Mouse (Mus musculus): ENCODE results near the gene Wasf2. TPM values are rescaled to one million over a fixed set of nuclear protein-coding genes. Genes with fewer than 3 reads are reported as not detected.

Gene Wasf2
- polyA plus RNA-seq, 1 experiment from 2014 or later = 42.7 TPM

GRCm38 (mm10) chr4:133130890-133131741 is 811 bp downstream of the Wasf2 start:
- H3K4me3 ChIP-seq (ENCODE audit: low read depth, low read length) = peak overlapping the region; percentile 95
- H3K4me1 ChIP-seq (ENCODE audit: control insufficient read depth, low read depth, low read length) = peaks cover 20% of the 10 kb centered on the region
- no peak for ATAC-seq (ENCODE audit: low read depth)
- H3K27me3 ChIP-seq (ENCODE audit: control insufficient read depth, insufficient read depth, low read depth, low read length) = no peaks in the 10 kb centered on the region
- H3K27ac ChIP-seq (ENCODE audit: low read length) = peak overlapping the region; percentile 89
- H3K9me3 ChIP-seq (replicated peaks; ENCODE audit: control insufficient read depth, low read length) = no peaks in the 10 kb centered on the region
- H3K36me3 ChIP-seq (ENCODE audit: control insufficient read depth, insufficient read depth) = 0 out of 2 replicates have a peak, but pooled peaks cover 4% of the 10 kb centered on the region
- peak overlapping the region; percentile 93 for H3K9ac ChIP-seq (ENCODE audit: low read depth, low read length)
- WGBS (ENCODE audit: insufficient replicate concordance) = 0% methylated on average over 17 of the region's 17 CpGs
- H3K4me2 ChIP-seq (ENCODE audit: low read depth, low read length) = peak overlapping the region; percentile 77

- WGBS (ENCODE audit: insufficient replicate concordance) = 7% methylated on average over 6 of the region's 6 CpGs
- no peak for ATAC-seq (ENCODE audit: low read depth)
- Histone ChIP-seq H3K27ac (ENCODE audit: low read length) (peak overlapping the region; percentile 89), H3K27me3 (ENCODE audit: control insufficient read depth, insufficient read depth, low read depth, low read length) (no peaks in the 10 kb centered on the region), H3K9ac (ENCODE audit: low read depth, low read length) (peak overlapping the region; percentile 93), H3K4me1 (ENCODE audit: control insufficient read depth, low read depth, low read length) (peaks cover 20% of the 10 kb centered on the region), H3K36me3 (ENCODE audit: control insufficient read depth, insufficient read depth) (0 out of 2 replicates have a peak, but pooled peaks cover 4% of the 10 kb centered on the region), H3K4me2 (ENCODE audit: low read depth, low read length) (peak overlapping the region; percentile 77), H3K4me3 (ENCODE audit: low read depth, low read length) (peak overlapping the region; percentile 95), H3K9me3 (replicated peaks; ENCODE audit: control insufficient read depth, low read length) (no peaks in the 10 kb centered on the region)
These were observed 1.7 kb downstream of the Wasf2 start for GRCm38 (mm10) chr4:133132027-133132426.

- no peak overlapping the region for H3K9ac ChIP-seq (ENCODE audit: low read depth, low read length)
These were observed 6.6 kb downstream of the Wasf2 start for GRCm38 (mm10) chr4:133136946-133137345.

GRCm38 (mm10) chr4:133138971-133139370 is 8.7 kb downstream of the Wasf2 start:
- H3K4me1 ChIP-seq (ENCODE audit: control insufficient read depth, low read depth, low read length) = peaks cover 3% of the 10 kb centered on the region; the same call in 1 of the 2 replicates
- H3K9ac ChIP-seq (ENCODE audit: low read depth, low read length) = no peak overlapping the region
- no peaks in the 10 kb centered on the region for H3K27me3 ChIP-seq (ENCODE audit: control insufficient read depth, insufficient read depth, low read depth, low read length)
- 25% methylated on average over 4 of the region's 4 CpGs for WGBS (ENCODE audit: insufficient replicate concordance)
- H3K27ac ChIP-seq (ENCODE audit: low read length) = no peak overlapping the region
- H3K4me2 ChIP-seq (ENCODE audit: low read depth, low read length) = no peak overlapping the region
- no peaks in the 10 kb centered on the region for H3K9me3 ChIP-seq (replicated peaks; ENCODE audit: control insufficient read depth, low read length)
- no peak overlapping the region for H3K4me3 ChIP-seq (ENCODE audit: low read depth, low read length)
- ATAC-seq (ENCODE audit: low read depth) = no peak
- H3K36me3 ChIP-seq (ENCODE audit: control insufficient read depth, insufficient read depth) = peaks cover 6% of the 10 kb centered on the region; the same call in 1 of the 2 replicates

More at GRCm38 (mm10) chr4:133136946-133137345, 6.6 kb downstream of the Wasf2 start:
- 50% methylated on average over 1 of the region's 1 CpGs for WGBS (ENCODE audit: insufficient replicate concordance)
- H3K9me3 ChIP-seq (replicated peaks; ENCODE audit: control insufficient read depth, low read length) = no peaks in the 10 kb centered on the region
- no peak overlapping the region for H3K27ac ChIP-seq (ENCODE audit: low read length)
- no peak for ATAC-seq (ENCODE audit: low read depth)
- no peak overlapping the region for H3K4me2 ChIP-seq (ENCODE audit: low read depth, low read length)
- peaks cover 6% of the 10 kb centered on the region for H3K4me1 ChIP-seq (ENCODE audit: control insufficient read depth, low read depth, low read length)
- no peaks in the 10 kb centered on the region for H3K27me3 ChIP-seq (ENCODE audit: control insufficient read depth, insufficient read depth, low read depth, low read length)
- no peak overlapping the region for H3K4me3 ChIP-seq (ENCODE audit: low read depth, low read length)
- H3K36me3 ChIP-seq (ENCODE audit: control insufficient read depth, insufficient read depth) = peaks cover 6% of the 10 kb centered on the region; the same call in 1 of the 2 replicates

- H3K27me3 ChIP-seq (ENCODE audit: control insufficient read depth, insufficient read depth, low read depth, low read length) = no peaks in the 10 kb centered on the region
- peaks cover 11% of the 10 kb centered on the region for H3K4me1 ChIP-seq (ENCODE audit: control insufficient read depth, low read depth, low read length)
- H3K4me2 ChIP-seq (ENCODE audit: low read depth, low read length) = no peak overlapping the region
- no peak overlapping the region for H3K9ac ChIP-seq (ENCODE audit: low read depth, low read length)
- no peaks in the 10 kb centered on the region for H3K36me3 ChIP-seq (ENCODE audit: control insufficient read depth, insufficient read depth)
- H3K9me3 ChIP-seq (replicated peaks; ENCODE audit: control insufficient read depth, low read length) = no peaks in the 10 kb centered on the region
- no peak overlapping the region for H3K4me3 ChIP-seq (ENCODE audit: low read depth, low read length)
- H3K27ac ChIP-seq (ENCODE audit: low read length) = no peak overlapping the region
- WGBS (ENCODE audit: insufficient replicate concordance) = 74% methylated on average over 5 of the region's 5 CpGs
- ATAC-seq (ENCODE audit: low read depth) = no peak
These were observed 24.7 kb downstream of the Wasf2 start for GRCm38 (mm10) chr4:133155006-133155405.

GRCm38 (mm10) chr4:133155726-133156125 is 25.4 kb downstream of the Wasf2 start:
- no peak overlapping the region for H3K9ac ChIP-seq (ENCODE audit: low read depth, low read length)
- H3K36me3 ChIP-seq (ENCODE audit: control insufficient read depth, insufficient read depth) = no peaks in the 10 kb centered on the region
- H3K4me2 ChIP-seq (ENCODE audit: low read depth, low read length) = no peak overlapping the region
- H3K27me3 ChIP-seq (ENCODE audit: control insufficient read depth, insufficient read depth, low read depth, low read length) = no peaks in the 10 kb centered on the region
- H3K4me3 ChIP-seq (ENCODE audit: low read depth, low read length) = no peak overlapping the region
- H3K27ac ChIP-seq (ENCODE audit: low read length) = no peak overlapping the region
- peaks cover 11% of the 10 kb centered on the region for H3K4me1 ChIP-seq (ENCODE audit: control insufficient read depth, low read depth, low read length)
- no peak for ATAC-seq (ENCODE audit: low read depth)
- no peaks in the 10 kb centered on the region for H3K9me3 ChIP-seq (replicated peaks; ENCODE audit: control insufficient read depth, low read length)
- 68% methylated on average over 6 of the region's 6 CpGs for WGBS (ENCODE audit: insufficient replicate concordance)

- H3K36me3 ChIP-seq (ENCODE audit: control insufficient read depth, insufficient read depth) = no peaks in the 10 kb centered on the region
- H3K27me3 ChIP-seq (ENCODE audit: control insufficient read depth, insufficient read depth, low read depth, low read length) = no peaks in the 10 kb centered on the region
- H3K4me3 ChIP-seq (ENCODE audit: low read depth, low read length) = no peak overlapping the region
- 63% methylated on average over 4 of the region's 4 CpGs for WGBS (ENCODE audit: insufficient replicate concordance)
- no peak overlapping the region for H3K9ac ChIP-seq (ENCODE audit: low read depth, low read length)
- H3K4me2 ChIP-seq (ENCODE audit: low read depth, low read length) = no peak overlapping the region
- peaks cover 11% of the 10 kb centered on the region for H3K4me1 ChIP-seq (ENCODE audit: control insufficient read depth, low read depth, low read length)
- no peak for ATAC-seq (ENCODE audit: low read depth)
- H3K27ac ChIP-seq (ENCODE audit: low read length) = no peak overlapping the region
- H3K9me3 ChIP-seq (replicated peaks; ENCODE audit: control insufficient read depth, low read length) = no peaks in the 10 kb centered on the region
These were observed 26.1 kb downstream of the Wasf2 start for GRCm38 (mm10) chr4:133156422-133156821.

- H3K27ac ChIP-seq (ENCODE audit: low read length) = no peak overlapping the region
- ATAC-seq (ENCODE audit: low read depth) = no peak
- no peaks in the 10 kb centered on the region for H3K27me3 ChIP-seq (ENCODE audit: control insufficient read depth, insufficient read depth, low read depth, low read length)
- no peak overlapping the region for H3K4me2 ChIP-seq (ENCODE audit: low read depth, low read length)
- no peak overlapping the region for H3K4me3 ChIP-seq (ENCODE audit: low read depth, low read length)
- H3K9ac ChIP-seq (ENCODE audit: low read depth, low read length) = no peak overlapping the region
- WGBS (ENCODE audit: insufficient replicate concordance) = 72% methylated on average over 10 of the region's 10 CpGs
- peaks cover 11% of the 10 kb centered on the region for H3K4me1 ChIP-seq (ENCODE audit: control insufficient read depth, low read depth, low read length)
- no peaks in the 10 kb centered on the region for H3K9me3 ChIP-seq (replicated peaks; ENCODE audit: control insufficient read depth, low read length)
- H3K36me3 ChIP-seq (ENCODE audit: control insufficient read depth, insufficient read depth) = no peaks in the 10 kb centered on the region
These were observed 26.5 kb downstream of the Wasf2 start for GRCm38 (mm10) chr4:133156831-133157230.

- H3K4me3 ChIP-seq (ENCODE audit: low read depth, low read length) = no peak overlapping the region
- no peak overlapping the region for H3K4me2 ChIP-seq (ENCODE audit: low read depth, low read length)
- H3K27ac ChIP-seq (ENCODE audit: low read length) = 0 out of 2 replicates have a peak overlapping the region, but pooled peaks have one; percentile 27
- WGBS (ENCODE audit: insufficient replicate concordance) = 46% methylated on average over 6 of the region's 6 CpGs
- H3K36me3 ChIP-seq (ENCODE audit: control insufficient read depth, insufficient read depth) = no peaks in the 10 kb centered on the region
- H3K4me1 ChIP-seq (ENCODE audit: control insufficient read depth, low read depth, low read length) = peaks cover 8% of the 10 kb centered on the region
- no peak overlapping the region for H3K9ac ChIP-seq (ENCODE audit: low read depth, low read length)
- H3K9me3 ChIP-seq (replicated peaks; ENCODE audit: control insufficient read depth, low read length) = no peaks in the 10 kb centered on the region
- ATAC-seq (ENCODE audit: low read depth) = no peak
- no peaks in the 10 kb centered on the region for H3K27me3 ChIP-seq (ENCODE audit: control insufficient read depth, insufficient read depth, low read depth, low read length)
These were observed 28.8 kb downstream of the Wasf2 start for GRCm38 (mm10) chr4:133159127-133159526.

Data from liver, embryonic 16.5 days (tissue).